Mouse (Mus musculus): ENCODE results near the gene Copg2. TPM values are rescaled to one million over a fixed set of nuclear protein-coding genes. Genes with fewer than 3 reads are reported as not detected.
"Not testable (repeated sequence)": the region's sequence is repeated elsewhere in the genome, so short reads cannot be mapped to it uniquely, and the experiment has no call there.

Gene Copg2
- total RNA-seq, 4 experiments from 2014 or later, result 38.2 to 41.3 (median 39.9) TPM

GRCm38 (mm10) chr6:30832241-30832640 lies 64.4 kb downstream of the Copg2 start:
- DNase-seq (ENCODE audit: low spot score), result no peak

- DNase-seq (ENCODE audit: low spot score), result no peak
Measured at GRCm38 (mm10) chr6:30813626-30814025, 83.0 kb downstream of the Copg2 start.

GRCm38 (mm10) chr6:30805053-30805752 lies 91.4 kb downstream of the Copg2 start:
- DNase-seq (ENCODE audit: low spot score), result no peak

GRCm38 (mm10) chr6:30804389-30805052 lies 92.1 kb downstream of the Copg2 start:
- peak; percentile 9 for DNase-seq (ENCODE audit: low spot score)

- DNase-seq (ENCODE audit: low spot score), result not testable (repeated sequence)
Measured at GRCm38 (mm10) chr6:30802915-30803314, 93.7 kb downstream of the Copg2 start.

- DNase-seq (ENCODE audit: low spot score), result no peak
Measured at GRCm38 (mm10) chr6:30751209-30751608, 145.4 kb downstream of the Copg2 start.

- no peak for DNase-seq (ENCODE audit: low spot score)
Measured at GRCm38 (mm10) chr6:30750482-30750881, 146.1 kb downstream of the Copg2 start.

GRCm38 (mm10) chr6:30749892-30750291 lies 146.7 kb downstream of the Copg2 start:
- no peak for DNase-seq (ENCODE audit: low spot score)

GRCm38 (mm10) chr6:30749042-30749689 lies 147.4 kb downstream of the Copg2 start:
- no peak for DNase-seq (ENCODE audit: low spot score)

GRCm38 (mm10) chr6:30748358-30748910 lies 148.2 kb downstream of the Copg2 start:
- DNase-seq (ENCODE audit: low spot score), result no peak

- no peak for DNase-seq (ENCODE audit: low spot score)
Measured at GRCm38 (mm10) chr6:30747631-30748357, 148.8 kb downstream of the Copg2 start.

GRCm38 (mm10) chr6:30745591-30745990 lies 151.0 kb downstream of the Copg2 start:
- no peak for DNase-seq (ENCODE audit: low spot score)

- no peak for DNase-seq (ENCODE audit: low spot score)
Measured at GRCm38 (mm10) chr6:30744846-30745245, 151.7 kb downstream of the Copg2 start.

- DNase-seq (ENCODE audit: low spot score), result peak; percentile 7
Measured at GRCm38 (mm10) chr6:30739177-30739747, 157.3 kb downstream of the Copg2 start.

- no peak for DNase-seq (ENCODE audit: low spot score)
Measured at GRCm38 (mm10) chr6:30738464-30739006, 158.1 kb downstream of the Copg2 start.

GRCm38 (mm10) chr6:30737548-30738463 lies 158.8 kb downstream of the Copg2 start:
- DNase-seq (ENCODE audit: low spot score), result peak; percentile 62

GRCm38 (mm10) chr6:30736864-30737547 lies 159.6 kb downstream of the Copg2 start:
- DNase-seq (ENCODE audit: low spot score), result peak; percentile 66

- DNase-seq (ENCODE audit: low spot score), result no peak
Measured at GRCm38 (mm10) chr6:30736372-30736762, 160.2 kb downstream of the Copg2 start.

- peak; percentile 9 for DNase-seq (ENCODE audit: low spot score)
Measured at GRCm38 (mm10) chr6:30735728-30736371, 160.7 kb downstream of the Copg2 start.
